Mouse (Mus musculus): ENCODE results near the gene Fam213b. TPM values are rescaled to one million over a fixed set of nuclear protein-coding genes. Genes with fewer than 3 reads are reported as not detected.
A peak's percentile ranks its signal among the peaks of the same experiment; 100 is the strongest.

Fam213b gene
- polyA plus RNA-seq, 1 experiment, result 92.4 TPM

GRCm38 (mm10) chr4:154856882-154857281 lies 42.1 kb downstream of the Fam213b start:
- Histone ChIP-seq H3K27ac (ENCODE audit: insufficient read depth, low read depth, low read length) (no peak overlapping the region), H3K4me1 (ENCODE audit: control insufficient read depth, insufficient read depth, low read length) (no peaks in the 10 kb centered on the region), H3K4me3 (ENCODE audit: insufficient read depth, low read depth, low read length) (no peak overlapping the region), H3K36me3 (ENCODE audit: control insufficient read depth, insufficient read depth, low read length) (no peaks in the 10 kb centered on the region), H3K27me3 (replicated peaks; ENCODE audit: control insufficient read depth, insufficient read depth, low read length) (no peaks in the 10 kb centered on the region; the same call in 1 of the 2 replicates)
- 87% methylated on average over 7 of the region's 7 CpGs for WGBS
- DNase-seq, result no peak
- TF ChIP-seq POLR2A (IDR thresholded peaks at IDR 0.05; ENCODE audit: low read depth, low read length) (no peak), CTCF (conservative IDR thresholded peaks at IDR 0.05; ENCODE audit: insufficient read depth, insufficient read length, low read depth, low read length) (no peak)

GRCm38 (mm10) chr4:154856480-154856837 lies 42.5 kb downstream of the Fam213b start:
- DNase-seq, result no peak
- TF ChIP-seq CTCF (conservative IDR thresholded peaks at IDR 0.05; ENCODE audit: insufficient read depth, insufficient read length, low read depth, low read length) (no peak), POLR2A (IDR thresholded peaks at IDR 0.05; ENCODE audit: low read depth, low read length) (no peak)
- 16% methylated on average over 9 of the region's 9 CpGs for WGBS

GRCm38 (mm10) chr4:154855721-154856479 lies 43.0 kb downstream of the Fam213b start:
- Histone ChIP-seq H3K4me1 (ENCODE audit: control insufficient read depth, insufficient read depth, low read length) (no peaks in the 10 kb centered on the region), H3K4me3 (ENCODE audit: insufficient read depth, low read depth, low read length) (peak overlapping the region; percentile 37; the same call in 1 of the 2 replicates), H3K27me3 (replicated peaks; ENCODE audit: control insufficient read depth, insufficient read depth, low read length) (no peaks in the 10 kb centered on the region; the same call in 1 of the 2 replicates), H3K36me3 (ENCODE audit: control insufficient read depth, insufficient read depth, low read length) (no peaks in the 10 kb centered on the region), H3K27ac (ENCODE audit: insufficient read depth, low read depth, low read length) (no peak overlapping the region)
- no peak for TF ChIP-seq POLR2A (IDR thresholded peaks at IDR 0.05; ENCODE audit: low read depth, low read length)
- peak; percentile 46; the same call in 1 of the 2 replicates for TF ChIP-seq CTCF (conservative IDR thresholded peaks at IDR 0.05; ENCODE audit: insufficient read depth, insufficient read length, low read depth, low read length)
- peak; percentile 70 for DNase-seq
- WGBS, result under 1% methylated on average over 110 of the region's 110 CpGs

More at GRCm38 (mm10) chr4:154856480-154856837, 42.5 kb downstream of the Fam213b start:
- H3K4me3 ChIP-seq (ENCODE audit: insufficient read depth, low read depth, low read length), result peak overlapping the region; percentile 37; the same call in 1 of the 2 replicates
- no peaks in the 10 kb centered on the region; the same call in 1 of the 2 replicates for H3K27me3 ChIP-seq (replicated peaks; ENCODE audit: control insufficient read depth, insufficient read depth, low read length)
- no peaks in the 10 kb centered on the region for H3K4me1 ChIP-seq (ENCODE audit: control insufficient read depth, insufficient read depth, low read length)
- no peaks in the 10 kb centered on the region for H3K36me3 ChIP-seq (ENCODE audit: control insufficient read depth, insufficient read depth, low read length)
- no peak overlapping the region for H3K27ac ChIP-seq (ENCODE audit: insufficient read depth, low read depth, low read length)

- no peak for DNase-seq
- H3K27ac ChIP-seq (ENCODE audit: insufficient read depth, low read depth, low read length), result no peak overlapping the region
- H3K27me3 ChIP-seq (replicated peaks; ENCODE audit: control insufficient read depth, insufficient read depth, low read length), result no peaks in the 10 kb centered on the region; the same call in 1 of the 2 replicates
- TF ChIP-seq POLR2A (IDR thresholded peaks at IDR 0.05; ENCODE audit: low read depth, low read length), result no peak
- no peak for TF ChIP-seq CTCF (conservative IDR thresholded peaks at IDR 0.05; ENCODE audit: insufficient read depth, insufficient read length, low read depth, low read length)
- H3K4me1 ChIP-seq (ENCODE audit: control insufficient read depth, insufficient read depth, low read length), result no peaks in the 10 kb centered on the region
- H3K4me3 ChIP-seq (ENCODE audit: insufficient read depth, low read depth, low read length), result no peak overlapping the region
- 50% methylated on average over 12 of the region's 12 CpGs for WGBS
- no peaks in the 10 kb centered on the region for H3K36me3 ChIP-seq (ENCODE audit: control insufficient read depth, insufficient read depth, low read length)
Observed at GRCm38 (mm10) chr4:154854676-154855345, 44.1 kb downstream of the Fam213b start.

- Histone ChIP-seq H3K27me3 (replicated peaks; ENCODE audit: control insufficient read depth, insufficient read depth, low read length) (no peaks in the 10 kb centered on the region; the same call in 1 of the 2 replicates), H3K4me1 (ENCODE audit: control insufficient read depth, insufficient read depth, low read length) (no peaks in the 10 kb centered on the region), H3K27ac (ENCODE audit: insufficient read depth, low read depth, low read length) (no peak overlapping the region), H3K36me3 (ENCODE audit: control insufficient read depth, insufficient read depth, low read length) (no peaks in the 10 kb centered on the region), H3K4me3 (ENCODE audit: insufficient read depth, low read depth, low read length) (no peak overlapping the region)
- no peak for TF ChIP-seq CTCF (conservative IDR thresholded peaks at IDR 0.05; ENCODE audit: insufficient read depth, insufficient read length, low read depth, low read length)
- no peak for TF ChIP-seq POLR2A (IDR thresholded peaks at IDR 0.05; ENCODE audit: low read depth, low read length)
- no peak for DNase-seq
- 74% methylated on average over 4 of the region's 4 CpGs for WGBS
Observed at GRCm38 (mm10) chr4:154853881-154854280, 45.1 kb downstream of the Fam213b start.

- no peak overlapping the region for H3K27ac ChIP-seq (ENCODE audit: insufficient read depth, low read depth, low read length)
- H3K36me3 ChIP-seq (ENCODE audit: control insufficient read depth, insufficient read depth, low read length), result no peaks in the 10 kb centered on the region
- WGBS, result 100% methylated on average over 1 of the region's 1 CpGs
- no peaks in the 10 kb centered on the region; the same call in 1 of the 2 replicates for H3K27me3 ChIP-seq (replicated peaks; ENCODE audit: control insufficient read depth, insufficient read depth, low read length)
- H3K4me1 ChIP-seq (ENCODE audit: control insufficient read depth, insufficient read depth, low read length), result no peaks in the 10 kb centered on the region
- DNase-seq, result no peak
- TF ChIP-seq CTCF (conservative IDR thresholded peaks at IDR 0.05; ENCODE audit: insufficient read depth, insufficient read length, low read depth, low read length), result no peak
- no peak for TF ChIP-seq POLR2A (IDR thresholded peaks at IDR 0.05; ENCODE audit: low read depth, low read length)
- no peak overlapping the region for H3K4me3 ChIP-seq (ENCODE audit: insufficient read depth, low read depth, low read length)
Observed at GRCm38 (mm10) chr4:154852696-154853095, 46.2 kb downstream of the Fam213b start.

Other genes starting within 250 kb of the Fam213b start
- 0.05 and 0.06 TPM in 2 replicates for gene Actrt2, start 231.3 kb downstream of the Fam213b start, polyA plus RNA-seq (2012; rRNA removed)
- gene Ttc34, start 61.7 kb downstream of the Fam213b start, polyA plus RNA-seq (2012; rRNA removed), result 0.05 TPM in 1 of 2 replicates, not detected in the other
- 0.03 and 0.19 TPM in 2 replicates for gene Mmel1, start 29.6 kb downstream of the Fam213b start, polyA plus RNA-seq (2012; rRNA removed)
- 12.1 and 19.4 TPM in 2 replicates for gene Tnfrsf14, start 29.4 kb upstream of the Fam213b start, polyA plus RNA-seq (2012; rRNA removed)
- not detected in 2 replicates for gene Hes5, start 61.8 kb upstream of the Fam213b start, polyA plus RNA-seq (2012; rRNA removed)
- 37.5 and 41.5 TPM in 2 replicates for gene Pank4, start 65.0 kb upstream of the Fam213b start, polyA plus RNA-seq (2012; rRNA removed)
- 0.52 and 2.3 TPM in 2 replicates for gene Plch2, start 157.6 kb upstream of the Fam213b start, polyA plus RNA-seq (2012; rRNA removed)
- gene Pex10, start 167.9 kb upstream of the Fam213b start, polyA plus RNA-seq (2012; rRNA removed), result 23.9 and 25.6 TPM in 2 replicates
- gene Rer1, start 187.2 kb upstream of the Fam213b start, polyA plus RNA-seq (2012; rRNA removed), result 133 TPM in 2 replicates
- 10.4 and 12.4 TPM in 2 replicates for gene Morn1, start 187.4 kb upstream of the Fam213b start, polyA plus RNA-seq (2012; rRNA removed)

All from kidney, adult 2 months (tissue).